Mouse (Mus musculus) neutrophil, adult 59 days (primary cell): Measurements from ENCODE around the gene Polr2c. TPM values are rescaled to one million over a fixed set of nuclear protein-coding genes. Genes with fewer than 3 reads are reported as not detected.

Experiments used
- total RNA-seq, 2 experiments: library from RNA; stranded (reverse); gene quantifications; 1 replicate in 1 of 2; 2 replicates in 1 of 2; pipeline ENCODE4 v1.2.4; 2023

Gene Polr2c
- total RNA-seq = 10 to 100 TPM; 39.0 to 47.2 TPM

DNA sequence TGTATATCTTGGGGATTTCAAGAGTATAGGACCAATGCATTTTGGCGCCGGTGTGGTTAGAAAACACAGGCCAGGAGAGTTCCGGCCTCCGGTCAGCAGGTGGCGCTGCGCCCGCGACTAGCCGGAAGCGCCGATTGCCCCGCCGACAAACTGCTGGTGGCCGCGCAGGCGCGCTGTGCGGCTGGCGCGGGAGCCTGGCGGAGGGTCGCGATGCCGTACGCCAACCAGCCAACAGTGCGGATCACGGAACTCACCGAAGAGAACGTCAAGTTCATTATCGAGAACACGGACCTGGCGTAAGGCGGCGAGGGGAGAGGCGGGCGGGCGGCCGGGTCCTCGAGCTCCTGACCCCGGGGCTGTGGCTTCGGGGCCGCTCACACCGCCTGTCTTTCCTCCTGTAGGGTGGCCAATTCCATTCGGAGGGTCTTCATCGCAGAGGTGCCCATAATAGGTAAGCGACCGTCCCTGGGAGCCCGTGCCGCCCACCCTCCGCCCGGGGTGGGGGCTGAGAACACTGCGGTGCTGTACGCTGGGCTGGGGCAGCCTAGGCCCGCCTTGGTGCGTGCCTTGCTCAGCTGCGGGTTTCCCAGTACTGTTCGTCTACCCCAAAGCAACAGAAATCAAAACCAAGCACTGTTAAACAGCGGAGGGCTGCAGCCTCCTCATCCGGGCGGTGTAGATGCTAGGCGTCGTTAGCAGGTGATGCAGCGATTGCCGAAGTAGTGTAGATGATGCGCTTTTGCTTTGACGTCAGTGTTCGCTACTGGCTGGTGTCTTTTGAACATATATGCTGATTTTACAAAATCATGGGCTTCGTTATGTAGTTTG lies at the start of gene Polr2c:
TSS of gene Polr2c (plus strand) at position 105 of the 828 bp plus-strand sequence.

GRCm38 (mm10) chr8:94810153-94810552 lies 47.1 kb upstream of the Polr2c start, which contains the start of gene Ccl17:
TSS of gene Ccl17 (plus strand) at chr8:94810453.

DNA sequence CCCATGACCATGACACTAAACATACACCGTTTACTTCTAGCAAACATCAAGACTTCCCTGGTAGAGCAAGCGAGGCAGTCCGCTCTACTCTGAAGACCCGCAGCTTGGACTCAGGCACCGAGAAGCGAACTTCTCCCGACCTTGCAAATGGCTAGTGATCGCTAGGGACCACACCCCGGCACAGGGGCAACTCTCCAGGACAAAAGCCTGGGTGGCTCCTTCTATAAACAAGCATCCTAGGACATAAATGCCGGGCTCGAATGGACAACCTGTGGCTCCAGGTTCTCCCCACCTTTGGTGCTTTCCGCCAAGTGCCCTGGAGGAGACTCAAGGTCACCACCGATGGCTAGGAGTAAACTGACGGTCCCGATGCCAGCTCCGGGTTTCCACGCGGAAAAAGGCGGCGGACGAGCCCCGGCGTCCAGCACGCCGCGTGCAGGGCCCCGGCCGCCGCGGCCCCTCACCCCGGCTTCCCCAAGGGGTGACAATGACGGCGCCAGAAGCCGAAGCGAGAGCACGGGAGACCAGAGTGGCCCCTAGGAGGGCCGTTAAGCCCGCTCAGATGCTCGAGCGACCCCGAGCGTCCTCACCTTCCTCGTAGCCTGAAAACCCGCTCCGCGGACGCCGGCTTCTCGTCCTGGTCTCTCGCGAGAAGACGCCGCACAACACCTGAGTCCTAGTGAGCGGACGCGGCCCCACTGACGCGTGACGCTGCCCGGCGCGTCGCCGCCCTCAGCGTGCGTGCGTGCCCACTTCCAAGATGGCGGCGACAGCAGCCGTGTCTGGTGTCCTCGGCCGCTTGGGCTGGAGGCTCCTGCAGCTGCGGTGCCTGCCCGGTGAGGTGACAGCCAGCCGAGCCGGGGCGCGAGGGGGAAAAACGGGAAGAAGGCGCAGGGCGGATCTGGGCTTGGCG lies 19.3 kb upstream of the Polr2c start, which contains the start of the genes Coq9 and Ciapin1:
TSS of gene Coq9 (plus strand) at position 660 of the 913 bp plus-strand sequence.
TSS of gene Ciapin1 (minus strand) at position 697 of the 913 bp plus-strand sequence.

GRCm38 (mm10) chr8:94876197-94876730 lies 19.0 kb downstream of the Polr2c start, which contains the start of gene Dok4:
TSS of gene Dok4 (minus strand) at chr8:94876330.

DNA sequence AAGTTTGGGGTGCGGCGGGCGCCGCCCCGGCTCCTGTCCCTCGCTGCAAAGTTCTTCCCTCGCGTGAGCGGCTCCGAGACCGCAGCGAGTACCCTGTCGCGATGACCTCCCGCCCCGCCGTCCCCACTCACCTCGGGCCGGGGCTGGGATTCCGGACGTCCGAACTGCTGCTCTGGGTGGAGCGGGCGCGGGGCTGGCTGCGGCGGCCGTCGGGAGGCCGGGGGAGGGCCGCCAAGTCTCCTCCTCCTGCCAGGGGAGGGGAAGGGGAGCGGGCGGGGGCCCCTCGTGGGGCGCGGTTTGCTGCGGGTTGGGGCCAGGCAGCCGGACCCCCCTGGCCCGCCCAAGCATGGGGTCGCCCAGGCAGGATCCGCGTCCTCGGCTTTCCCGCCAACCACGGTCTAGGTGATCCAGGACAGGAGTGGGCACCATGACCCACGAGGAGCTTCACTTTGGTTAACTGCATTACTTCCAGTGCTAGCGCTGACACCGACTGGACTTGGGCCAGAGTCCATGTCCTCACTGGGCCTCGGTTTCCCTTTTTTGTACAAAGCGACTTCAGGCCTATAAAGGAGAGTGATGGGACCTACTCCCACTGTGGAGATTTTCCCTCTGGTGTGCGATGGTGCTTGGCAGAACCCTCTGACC lies 60.7 kb downstream of the Polr2c start, which contains the start of gene Ccdc102a:
TSS of gene Ccdc102a (minus strand) at position 248 of the 645 bp plus-strand sequence.

Other genes starting within 250 kb of the Polr2c start
- gene Arl2bp, start 190.8 kb upstream of the Polr2c start, total RNA-seq = 10 to 100 TPM; 73.3 to 79.2 TPM
- gene Pllp, start 161.2 kb upstream of the Polr2c start, total RNA-seq = not detected
- not detected for gene Ccl22, start 111.9 kb upstream of the Polr2c start, total RNA-seq
- gene Cx3cl1, start 85.4 kb upstream of the Polr2c start, total RNA-seq = not detected
- gene Ccl17, start 47.0 kb upstream of the Polr2c start, total RNA-seq = not detected
- 10 to 100 TPM; 21.0 to 27.6 TPM for gene Coq9, start 19.1 kb upstream of the Polr2c start, total RNA-seq
- 10 to 100 TPM; 36.3 to 51.7 TPM for gene Ciapin1, start 19.1 kb upstream of the Polr2c start, total RNA-seq
- 1 to 10 TPM in 1 of 2 experiments, under 1 TPM in 1; 0.98 to 1.5 TPM for gene Dok4, start 18.9 kb downstream of the Polr2c start, total RNA-seq
- 1 to 10 TPM; 4.3 to 6.6 TPM for gene Ccdc102a, start 60.6 kb downstream of the Polr2c start, total RNA-seq
- 10 to 100 TPM; 15.3 to 17.1 TPM for gene Adgrg5, start 66.2 kb downstream of the Polr2c start, total RNA-seq
- 10 to 100 TPM; 12.6 to 15.6 TPM for gene Adgrg1, start 117.3 kb downstream of the Polr2c start, total RNA-seq
- 100 to 1,000 TPM; 128 to 166 TPM for gene Adgrg3, start 160.2 kb downstream of the Polr2c start, total RNA-seq
- gene Drc7, start 197.7 kb downstream of the Polr2c start, total RNA-seq = under 1 TPM; 0.51 to 0.99 TPM
- gene Katnb1, start 223.7 kb downstream of the Polr2c start, total RNA-seq = 10 to 100 TPM; 11.5 to 14.7 TPM